Mouse (Mus musculus) CD8-positive naive resting alpha-beta T cell, adult 57 days (primary cell): ENCODE measurements around the gene Msl3l2. TPM values are rescaled to one million over a fixed set of nuclear protein-coding genes. Genes with fewer than 3 reads are reported as not detected.

Source experiments
- total RNA-seq: library from RNA; stranded (reverse); gene quantifications from one replicate; pipeline ENCODE4 v1.2.4, GENCODE M21; 2023

Msl3l2 gene
- total RNA-seq = 23.0 TPM

GRCm38 (mm10) chr10:56106333-56106995 is at the start of gene Msl3l2:
Msl3l2 (plus strand) TSS chr10:56106917.

Other genes starting within 250 kb of the Msl3l2 start
- 1.8 TPM for gene Tbc1d32, start 121.8 kb downstream of the Msl3l2 start, total RNA-seq